Mouse (Mus musculus): ENCODE data around the gene Adarb2. TPM values are rescaled to one million over a fixed set of nuclear protein-coding genes. Genes with fewer than 3 reads are reported as not detected.

The Adarb2 gene
- total and polyA plus RNA-seq, 3 experiments, result not detected

GRCm38 (mm10) chr13:8552242-8552641 is 349.6 kb downstream of the Adarb2 start:
- Histone ChIP-seq H3K4me3 (replicated peaks in 1 of 3; ENCODE audit: low read depth in 2 of 3, low read length in 2 of 3, poor library complexity in 1 of 3) (no peak overlapping the region), H3K9me3 (replicated peaks; ENCODE audit: low read length) (no peaks in the 10 kb centered on the region), H3K9ac (ENCODE audit: insufficient read depth, low read depth) (no peak overlapping the region), H3K4me1 (ENCODE audit: control insufficient read depth in 1 of 2, insufficient read depth in 2 of 2) (no peaks in the 10 kb centered on the region), H3K27me3 (replicated peaks) (no peaks in the 10 kb centered on the region), H3K36me3 (replicated peaks in 1 of 2; ENCODE audit: control insufficient read depth in 1 of 2, insufficient read depth in 1 of 2, low read length in 1 of 2) (no peaks in the 10 kb centered on the region), H3K79me2 (replicated peaks; ENCODE audit: control insufficient read depth, extremely low read depth, insufficient read depth, poor library complexity, severe bottlenecking) (no peaks in the 10 kb centered on the region), H3K4me2 (ENCODE audit: insufficient read depth, low read depth, poor library complexity, severe bottlenecking) (no peak overlapping the region), H3K27ac (ENCODE audit: insufficient read depth, low read depth) (no peak overlapping the region)
- dilution Hi-C loops (cut with MboI; ENCODE audit: extremely low pct_ligation_motif_present, extremely low pct_unique_long_range_greater_than_20kb, low sequenced_read_pairs), result no loop called here
- in situ Hi-C loops (cut with MboI; ENCODE audit: low pct_ligation_motif_present, low pct_unique_long_range_greater_than_20kb, low sequenced_read_pairs), result no loop called here
- TF ChIP-seq SMC3 (IDR thresholded peaks at IDR 0.05; ENCODE audit: low read depth, low read length) (no peak), ETS1 (conservative IDR thresholded peaks at IDR 0.05; ENCODE audit: low read depth, low read length) (no peak), MXI1 (IDR thresholded peaks at IDR 0.05; ENCODE audit: low read depth, low read length) (no peak), IRF4 (IDR thresholded peaks at IDR 0.05; ENCODE audit: low read depth, low read length) (no peak), RCOR1 (conservative IDR thresholded peaks at IDR 0.05; ENCODE audit: low read depth, low read length) (no peak), MAZ (IDR thresholded peaks at IDR 0.05; ENCODE audit: low read depth, low read length) (no peak), UBTF (IDR thresholded peaks at IDR 0.05; ENCODE audit: low read depth, low read length) (no peak), POLR2A (IDR thresholded peaks at IDR 0.05; ENCODE audit: low read depth, low read length) (no peak), PAX5 (IDR thresholded peaks at IDR 0.05; ENCODE audit: low read length) (no peak), JUND (conservative IDR thresholded peaks at IDR 0.05; ENCODE audit: low read depth, low read length) (no peak), KAT2A (IDR thresholded peaks at IDR 0.05; ENCODE audit: insufficient replicate concordance, low read length) (no peak), NELFE (IDR thresholded peaks at IDR 0.05; ENCODE audit: low read depth, low read length) (no peak), RAD21 (IDR thresholded peaks at IDR 0.05; ENCODE audit: low read depth, low read length) (no peak), MAX (IDR thresholded peaks at IDR 0.05; ENCODE audit: low read length) (no peak), ELF1 (IDR thresholded peaks at IDR 0.05; ENCODE audit: low read depth, low read length) (no peak), ZNF384 (IDR thresholded peaks at IDR 0.05; ENCODE audit: low read depth, low read length) (no peak), MAFK (IDR thresholded peaks at IDR 0.05; ENCODE audit: insufficient replicate concordance, low read length) (no peak), TBP (conservative IDR thresholded peaks at IDR 0.05; ENCODE audit: low read depth, low read length) (no peak), JUN (IDR thresholded peaks at IDR 0.05; ENCODE audit: insufficient read depth, low read depth, low read length) (no peak)
- no peak for DNase-seq (ENCODE audit: extremely low read depth)

- in situ Hi-C loops (cut with MboI; ENCODE audit: low pct_ligation_motif_present, low pct_unique_long_range_greater_than_20kb, low sequenced_read_pairs), result no loop called here
- Histone ChIP-seq H3K36me3 (replicated peaks in 1 of 2; ENCODE audit: control insufficient read depth in 1 of 2, insufficient read depth in 1 of 2, low read length in 1 of 2) (no peaks in the 10 kb centered on the region), H3K9ac (ENCODE audit: insufficient read depth, low read depth) (no peak overlapping the region), H3K9me3 (replicated peaks; ENCODE audit: low read length) (no peaks in the 10 kb centered on the region), H3K27me3 (replicated peaks) (no peaks in the 10 kb centered on the region), H3K4me2 (ENCODE audit: insufficient read depth, low read depth, poor library complexity, severe bottlenecking) (no peak overlapping the region), H3K27ac (ENCODE audit: insufficient read depth, low read depth) (no peak overlapping the region), H3K79me2 (replicated peaks; ENCODE audit: control insufficient read depth, extremely low read depth, insufficient read depth, poor library complexity, severe bottlenecking) (no peaks in the 10 kb centered on the region), H3K4me3 (replicated peaks in 1 of 3; ENCODE audit: low read depth in 2 of 3, low read length in 2 of 3, poor library complexity in 1 of 3) (no peak overlapping the region), H3K4me1 (ENCODE audit: control insufficient read depth in 1 of 2, insufficient read depth in 2 of 2) (no peaks in the 10 kb centered on the region)
- DNase-seq (ENCODE audit: extremely low read depth), result no peak
- TF ChIP-seq ZNF384 (IDR thresholded peaks at IDR 0.05; ENCODE audit: low read depth, low read length) (no peak), ETS1 (conservative IDR thresholded peaks at IDR 0.05; ENCODE audit: low read depth, low read length) (no peak)
- dilution Hi-C loops (cut with MboI; ENCODE audit: extremely low pct_ligation_motif_present, extremely low pct_unique_long_range_greater_than_20kb, low sequenced_read_pairs), result no loop called here
Observed at GRCm38 (mm10) chr13:8557784-8558183, 355.1 kb downstream of the Adarb2 start.
